Mouse (Mus musculus) ES-Bruce4 (cell line): ENCODE data around the gene Vezt. TPM values are rescaled to one million over a fixed set of nuclear protein-coding genes. Genes with fewer than 3 reads are reported as not detected.

Source experiments
- H3K27ac ChIP-seq: 2 replicates; pipeline ENCODE4 v1.5.1; 2012; ENCODE audit warnings: low read length, inconsistent platforms; ENCODE audit not compliant: insufficient read depth
- H3K27me3 ChIP-seq: 2 replicates; pipeline ENCODE4 v1.6.1; 2012; ENCODE audit warnings: mild to moderate bottlenecking, low read length, inconsistent platforms; ENCODE audit not compliant: control insufficient read depth, poor library complexity, insufficient read depth, severe bottlenecking
- H3K36me3 ChIP-seq: 2 replicates; pipeline ENCODE4 v1.6.1; 2012; ENCODE audit warnings: inconsistent platforms, mild to moderate bottlenecking, low read length, moderate library complexity; ENCODE audit not compliant: control insufficient read depth, poor library complexity, insufficient read depth, severe bottlenecking
- H3K4me1 ChIP-seq: one replicate; pipeline ENCODE4 v1.8.1; 2011; ENCODE audit warnings: low read length; ENCODE audit not compliant: control insufficient read depth, insufficient read depth
- H3K4me3 ChIP-seq: 2 replicates; pipeline ENCODE4 v1.5.1; 2011; ENCODE audit warnings: low read depth, mild to moderate bottlenecking, low read length
- H3K9ac ChIP-seq: 2 replicates; pipeline ENCODE4 v1.6.1; 2012; ENCODE audit warnings: low read depth, mild to moderate bottlenecking, inconsistent platforms; ENCODE audit not compliant: poor library complexity, severe bottlenecking
- H3K9me3 ChIP-seq: replicated peaks from 2 replicates; pipeline ENCODE4 v1.6.1; 2012; ENCODE audit warnings: mild to moderate bottlenecking, low read length, inconsistent platforms; ENCODE audit not compliant: control insufficient read depth, poor library complexity, insufficient read depth, severe bottlenecking
- CTCF ChIP-seq: IDR thresholded peaks from one replicate; pipeline ENCODE4 v1.8.1; 2011; ENCODE audit warnings: low read depth, low read length
- EP300 ChIP-seq: IDR thresholded peaks from 2 replicates; pipeline ENCODE4 v1.6.1; 2011; ENCODE audit warnings: low read depth, low read length; ENCODE audit not compliant: insufficient read depth
- POLR2A ChIP-seq: IDR thresholded peaks from one replicate; pipeline ENCODE4 v1.8.1; 2011; ENCODE audit warnings: low read length; ENCODE audit not compliant: insufficient read depth
- polyA plus RNA-seq: library from polyadenylated mRNA; stranded (reverse); fragments of >200 nt; gene quantifications from 2 replicates; pipeline ENCODE4 v1.2.4, GENCODE M21; 2011; ENCODE audit warnings: low read depth; ENCODE audit not compliant: missing spikeins, insufficient read depth, insufficient read length

The Vezt gene
- polyA plus RNA-seq, result 15.4 and 17.3 TPM in 2 replicates

- H3K9me3 ChIP-seq, result no peaks in the 10 kb centered on the region
- no peaks in the 10 kb centered on the region for H3K4me1 ChIP-seq
- TF ChIP-seq CTCF (peak; percentile 45), POLR2A (no peak)
- H3K4me3 ChIP-seq, result peak within 1 kb of the TSS; percentile 93
- H3K27ac ChIP-seq, result no peak within 1 kb of the TSS
- H3K9ac ChIP-seq, result peak within 1 kb of the TSS; percentile 68
- H3K36me3 ChIP-seq, result no peaks in the 10 kb centered on the region; the same call in 1 of the 2 replicates
- no peaks in the 10 kb centered on the region for H3K27me3 ChIP-seq
Measured at GRCm38 (mm10) chr10:94035658-94036374, at the start of gene Vezt, which contains the start of gene Fgd6. Vezt (minus strand) TSS chr10:94035817. Fgd6 (plus strand) TSS chr10:94036001.

DNA sequence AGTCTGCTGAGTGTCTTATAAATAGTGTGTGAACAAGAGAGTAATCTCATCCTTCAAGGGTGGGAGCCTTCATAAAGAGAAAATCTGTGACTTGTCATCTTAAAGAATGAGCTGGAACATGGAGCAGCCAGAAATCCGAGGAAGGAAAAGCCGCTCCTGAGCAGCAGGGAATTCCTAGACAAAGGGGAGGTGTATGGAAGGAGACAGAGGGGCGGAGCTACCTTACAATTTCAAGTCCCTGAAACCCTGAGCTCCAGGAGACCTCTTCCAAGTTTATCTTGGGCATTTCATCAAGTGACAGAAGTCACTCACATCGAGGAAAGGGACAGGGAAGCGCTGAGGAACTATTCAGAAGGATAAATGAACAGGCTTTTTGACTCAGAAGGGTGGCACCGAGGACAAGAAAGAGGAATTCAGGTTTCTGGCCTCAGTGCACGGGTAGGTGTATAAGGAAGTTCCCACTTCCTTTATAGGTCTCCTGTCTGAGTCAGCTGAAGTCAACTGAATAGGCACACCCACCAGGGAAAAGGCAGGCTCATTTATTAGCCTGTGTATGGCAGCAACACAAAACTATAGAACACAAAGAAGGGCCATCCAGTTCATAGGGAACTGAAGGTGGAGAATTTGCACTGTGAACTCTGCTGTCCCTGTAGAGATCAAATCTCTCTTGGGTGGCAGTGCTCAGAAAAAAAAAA, 46.6 kb upstream of the Vezt start:
- Histone ChIP-seq H3K27me3 (no peaks in the 10 kb centered on the region), H3K27ac (no peak overlapping the region), H3K4me1 (no peaks in the 10 kb centered on the region), H3K4me3 (no peak overlapping the region), H3K9me3 (no peaks in the 10 kb centered on the region), H3K9ac (no peak overlapping the region), H3K36me3 (no peaks in the 10 kb centered on the region)
- TF ChIP-seq CTCF (no peak), EP300 (no peak), POLR2A (no peak)

GRCm38 (mm10) chr10:94080740-94081139, 45.1 kb upstream of the Vezt start:
- TF ChIP-seq POLR2A (no peak), EP300 (no peak), CTCF (no peak)
- Histone ChIP-seq H3K36me3 (no peaks in the 10 kb centered on the region), H3K4me1 (no peaks in the 10 kb centered on the region), H3K27ac (no peak overlapping the region), H3K4me3 (no peak overlapping the region), H3K27me3 (no peaks in the 10 kb centered on the region), H3K9ac (no peak overlapping the region), H3K9me3 (no peaks in the 10 kb centered on the region)

- no peaks in the 10 kb centered on the region for H3K36me3 ChIP-seq
- H3K9me3 ChIP-seq, result no peaks in the 10 kb centered on the region
- H3K27ac ChIP-seq, result no peak overlapping the region
- no peaks in the 10 kb centered on the region for H3K27me3 ChIP-seq
- no peak overlapping the region for H3K4me3 ChIP-seq
- no peaks in the 10 kb centered on the region for H3K4me1 ChIP-seq
- TF ChIP-seq CTCF (no peak), POLR2A (no peak), EP300 (no peak)
- H3K9ac ChIP-seq, result no peak overlapping the region
Measured at GRCm38 (mm10) chr10:94076966-94077825, 41.6 kb upstream of the Vezt start.

DNA sequence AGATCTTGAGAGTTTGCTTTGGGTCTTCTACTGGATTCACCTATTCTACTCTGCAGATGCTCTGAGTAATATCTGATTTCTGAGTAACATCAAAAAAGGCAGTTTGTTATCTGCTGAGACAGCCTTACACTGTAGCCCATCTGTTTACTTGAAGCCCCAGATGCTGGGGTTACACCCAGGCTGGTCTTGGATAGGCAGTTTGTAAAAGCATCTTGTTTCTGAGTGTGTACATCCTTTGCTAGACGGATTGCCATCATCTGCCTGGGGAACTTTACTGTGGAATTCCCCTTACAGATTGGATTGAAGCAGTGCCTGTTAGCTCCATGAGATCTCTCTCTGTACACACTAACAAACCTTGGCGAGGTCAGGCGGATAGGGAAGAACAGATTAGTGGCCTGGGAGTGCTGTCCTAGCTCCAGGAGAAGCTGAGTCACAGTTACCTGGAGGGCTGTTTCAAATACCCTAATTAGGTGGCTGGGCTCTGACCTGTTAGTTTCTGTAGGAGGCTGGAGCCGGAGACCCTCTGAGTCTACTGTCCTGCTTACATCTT, 37.4 kb upstream of the Vezt start:
- no peak overlapping the region for H3K27ac ChIP-seq
- no peaks in the 10 kb centered on the region for H3K4me1 ChIP-seq
- H3K9me3 ChIP-seq, result no peaks in the 10 kb centered on the region

More for the DNA sequence above, 37.4 kb upstream of the Vezt start:
- H3K4me3 ChIP-seq, result no peak overlapping the region
- no peak overlapping the region for H3K9ac ChIP-seq
- H3K36me3 ChIP-seq, result no peaks in the 10 kb centered on the region
- TF ChIP-seq POLR2A, result no peak
- no peak for TF ChIP-seq CTCF
- TF ChIP-seq EP300, result no peak
- H3K27me3 ChIP-seq, result no peaks in the 10 kb centered on the region
